Mouse (Mus musculus): Measurements from ENCODE around the gene Dgki. TPM values are rescaled to one million over a fixed set of nuclear protein-coding genes. Genes with fewer than 3 reads are reported as not detected.

Dgki gene
- 0.32 TPM in 1 of 3 replicates, not detected in the others for total RNA-seq (2017)

GRCm38 (mm10) chr6:37299562-37300390 is at the start of gene Dgki:
Dgki (minus strand) TSS chr6:37300184.
- no peak for ATAC-seq (replicated peaks; ENCODE audit: insufficient number of reproducible peaks, low FRiP score, low TSS enrichment, poor library complexity, severe bottlenecking)

GRCm38 (mm10) chr6:37347606-37348005 is 47.6 kb upstream of the Dgki start:
- ATAC-seq (replicated peaks; ENCODE audit: insufficient number of reproducible peaks, low FRiP score, low TSS enrichment, poor library complexity, severe bottlenecking), result no peak

GRCm38 (mm10) chr6:37338055-37338454 is 38.1 kb upstream of the Dgki start:
- no peak for ATAC-seq (replicated peaks; ENCODE audit: insufficient number of reproducible peaks, low FRiP score, low TSS enrichment, poor library complexity, severe bottlenecking)

GRCm38 (mm10) chr6:37336831-37337260 is 36.9 kb upstream of the Dgki start:
- ATAC-seq (replicated peaks; ENCODE audit: insufficient number of reproducible peaks, low FRiP score, low TSS enrichment, poor library complexity, severe bottlenecking), result no peak

GRCm38 (mm10) chr6:37336381-37336780 is 36.4 kb upstream of the Dgki start:
- no peak for ATAC-seq (replicated peaks; ENCODE audit: insufficient number of reproducible peaks, low FRiP score, low TSS enrichment, poor library complexity, severe bottlenecking)

- ATAC-seq (replicated peaks; ENCODE audit: insufficient number of reproducible peaks, low FRiP score, low TSS enrichment, poor library complexity, severe bottlenecking), result no peak
Measured at GRCm38 (mm10) chr6:37332846-37333245, 32.9 kb upstream of the Dgki start.

GRCm38 (mm10) chr6:37329901-37330864 is 30.2 kb upstream of the Dgki start:
- ATAC-seq (replicated peaks; ENCODE audit: insufficient number of reproducible peaks, low FRiP score, low TSS enrichment, poor library complexity, severe bottlenecking), result no peak

- ATAC-seq (replicated peaks; ENCODE audit: insufficient number of reproducible peaks, low FRiP score, low TSS enrichment, poor library complexity, severe bottlenecking), result no peak
Measured at GRCm38 (mm10) chr6:37329376-37329775, 29.4 kb upstream of the Dgki start.

GRCm38 (mm10) chr6:37328671-37329070 is 28.7 kb upstream of the Dgki start:
- ATAC-seq (replicated peaks; ENCODE audit: insufficient number of reproducible peaks, low FRiP score, low TSS enrichment, poor library complexity, severe bottlenecking), result no peak

GRCm38 (mm10) chr6:37327519-37327918 is 27.5 kb upstream of the Dgki start:
- no peak for ATAC-seq (replicated peaks; ENCODE audit: insufficient number of reproducible peaks, low FRiP score, low TSS enrichment, poor library complexity, severe bottlenecking)

GRCm38 (mm10) chr6:37326603-37326955 is 26.6 kb upstream of the Dgki start:
- ATAC-seq (replicated peaks; ENCODE audit: insufficient number of reproducible peaks, low FRiP score, low TSS enrichment, poor library complexity, severe bottlenecking), result no peak

- ATAC-seq (replicated peaks; ENCODE audit: insufficient number of reproducible peaks, low FRiP score, low TSS enrichment, poor library complexity, severe bottlenecking), result no peak
Measured at GRCm38 (mm10) chr6:37325906-37326602, 26.1 kb upstream of the Dgki start.

- no peak for ATAC-seq (replicated peaks; ENCODE audit: insufficient number of reproducible peaks, low FRiP score, low TSS enrichment, poor library complexity, severe bottlenecking)
Measured at GRCm38 (mm10) chr6:37325076-37325475, 25.1 kb upstream of the Dgki start.

- ATAC-seq (replicated peaks; ENCODE audit: insufficient number of reproducible peaks, low FRiP score, low TSS enrichment, poor library complexity, severe bottlenecking), result no peak
Measured at GRCm38 (mm10) chr6:37322641-37323040, 22.7 kb upstream of the Dgki start.

- no peak for ATAC-seq (replicated peaks; ENCODE audit: insufficient number of reproducible peaks, low FRiP score, low TSS enrichment, poor library complexity, severe bottlenecking)
Measured at GRCm38 (mm10) chr6:37322088-37322487, 22.1 kb upstream of the Dgki start.

GRCm38 (mm10) chr6:37317904-37318303 is 17.9 kb upstream of the Dgki start:
- ATAC-seq (replicated peaks; ENCODE audit: insufficient number of reproducible peaks, low FRiP score, low TSS enrichment, poor library complexity, severe bottlenecking), result no peak

GRCm38 (mm10) chr6:37315440-37315839 is 15.5 kb upstream of the Dgki start:
- ATAC-seq (replicated peaks; ENCODE audit: insufficient number of reproducible peaks, low FRiP score, low TSS enrichment, poor library complexity, severe bottlenecking), result no peak

GRCm38 (mm10) chr6:37310601-37311000 is 10.6 kb upstream of the Dgki start:
- ATAC-seq (replicated peaks; ENCODE audit: insufficient number of reproducible peaks, low FRiP score, low TSS enrichment, poor library complexity, severe bottlenecking), result no peak

- ATAC-seq (replicated peaks; ENCODE audit: insufficient number of reproducible peaks, low FRiP score, low TSS enrichment, poor library complexity, severe bottlenecking), result no peak
Measured at GRCm38 (mm10) chr6:37306616-37307015, 6.6 kb upstream of the Dgki start.

All from monocyte, adult 5-6 weeks (primary cell).